Mouse (Mus musculus): ENCODE measurements around the gene Katna1.

The Katna1 gene

GRCm38 (mm10) chr10:7779751-7780237 lies 54.0 kb downstream of the Katna1 start:
- DNase-seq (ENCODE audit: low read depth, low spot score), result no peak

- peak; percentile 93 for DNase-seq (ENCODE audit: low read depth, low spot score)
Measured at GRCm38 (mm10) chr10:7780238-7781176, 54.7 kb downstream of the Katna1 start.

DNA sequence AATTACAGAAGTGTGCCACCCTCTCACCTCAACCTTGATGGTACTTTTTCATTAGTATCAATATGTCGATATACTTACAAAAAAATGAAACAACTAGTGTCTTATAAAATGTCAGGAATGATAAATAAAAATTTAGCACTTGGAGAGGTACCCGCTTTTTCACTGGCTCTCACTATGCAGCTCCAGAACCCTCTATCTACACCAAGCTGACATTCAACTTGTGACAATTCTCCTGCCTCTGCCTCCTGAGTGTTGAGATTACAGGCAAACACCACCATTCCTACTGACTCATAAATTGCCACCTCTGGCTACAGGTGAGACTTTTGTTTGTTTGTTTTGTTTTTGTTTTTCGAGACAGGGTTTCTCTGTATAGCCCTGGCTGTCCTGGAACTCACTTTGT lies 55.4 kb downstream of the Katna1 start:
- DNase-seq (ENCODE audit: low read depth, low spot score), result no peak

DNA sequence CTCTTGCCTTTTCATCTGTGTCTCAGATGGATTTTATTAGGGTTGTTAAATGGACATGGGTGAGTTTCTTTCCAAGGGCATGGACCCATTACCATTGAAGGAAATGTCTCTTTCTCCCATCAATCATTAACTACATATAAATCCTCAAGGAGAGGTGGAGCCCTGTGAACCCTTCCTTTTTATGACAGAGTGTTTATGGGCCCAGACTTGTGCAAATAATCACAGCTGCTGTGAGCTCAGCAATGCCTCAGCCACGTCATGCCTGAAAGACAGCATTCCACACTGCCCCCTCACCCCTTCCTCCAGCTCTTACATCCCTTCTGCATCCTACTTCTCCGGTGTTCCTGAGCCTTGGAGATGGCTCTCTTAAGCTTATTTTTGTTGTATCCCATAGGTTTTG lies 61.5 kb downstream of the Katna1 start:
- DNase-seq (ENCODE audit: low read depth, low spot score), result no peak

DNA sequence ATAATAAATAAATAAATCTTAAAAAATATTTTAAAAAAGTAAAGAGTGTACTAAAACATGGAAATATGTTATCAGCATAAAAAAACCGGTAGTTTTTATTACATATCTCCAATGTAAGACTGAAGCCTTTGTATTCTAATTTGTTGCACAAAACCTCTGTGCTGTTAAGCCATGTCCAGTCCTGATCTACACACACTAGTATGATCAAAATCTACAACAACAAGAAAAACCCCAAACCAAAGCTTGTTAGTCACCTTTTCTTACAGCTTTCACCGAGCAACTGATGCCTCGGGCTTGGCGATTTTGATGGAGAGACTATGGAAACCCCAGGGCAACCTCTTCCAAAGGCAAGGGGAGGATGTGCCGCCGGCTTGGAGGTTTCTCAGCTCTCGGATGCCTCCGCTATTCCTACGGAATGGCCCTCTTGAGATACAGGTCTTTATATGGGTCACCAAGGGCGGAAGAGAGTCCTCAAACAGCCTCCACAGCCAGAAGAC lies 66.5 kb downstream of the Katna1 start:
- no peak for DNase-seq (ENCODE audit: low read depth, low spot score)

DNA sequence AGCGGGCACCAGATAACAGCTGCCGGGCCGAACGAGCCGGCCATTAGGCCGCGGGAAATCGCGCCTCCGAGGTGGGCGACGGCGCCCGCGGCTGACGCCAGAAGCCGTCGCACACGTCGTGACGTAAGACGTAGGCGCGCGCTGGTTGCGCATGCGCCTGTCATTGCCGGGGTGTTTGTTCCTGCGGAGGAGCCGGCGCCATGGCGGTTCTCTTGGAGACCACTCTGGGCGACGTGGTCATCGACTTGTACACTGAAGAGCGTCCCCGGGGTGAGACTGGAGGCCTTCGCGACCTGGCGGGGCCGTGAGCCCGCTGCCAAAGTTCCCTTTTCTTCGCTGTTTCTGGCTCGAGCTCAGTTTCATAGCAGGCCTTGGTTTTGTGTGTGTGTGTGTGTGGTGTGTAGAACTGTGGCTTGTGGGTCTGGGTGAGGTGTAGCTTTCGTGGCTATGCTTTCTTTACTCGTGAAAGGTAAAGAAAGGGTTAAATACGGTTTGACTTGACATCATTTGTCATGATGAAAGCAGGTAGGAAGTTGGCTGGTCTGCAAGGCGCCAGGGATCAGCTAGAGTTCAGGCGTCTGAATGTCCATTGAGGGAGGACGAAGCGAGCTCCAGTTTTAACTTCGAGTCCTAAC lies 67.1 kb downstream of the Katna1 start, which contains the start of the genes Ginm1 and Ppil4:
Gene Ginm1, minus strand, starts transcription at position 74 of the 635 bp plus-strand sequence.
Gene Ppil4, plus strand, starts transcription at position 141 of the 635 bp plus-strand sequence.
- peak; percentile 97 for DNase-seq (ENCODE audit: low read depth, low spot score)

- no peak for DNase-seq (ENCODE audit: low read depth, low spot score)
Measured at GRCm38 (mm10) chr10:7801258-7801657, 75.5 kb downstream of the Katna1 start.

DNA sequence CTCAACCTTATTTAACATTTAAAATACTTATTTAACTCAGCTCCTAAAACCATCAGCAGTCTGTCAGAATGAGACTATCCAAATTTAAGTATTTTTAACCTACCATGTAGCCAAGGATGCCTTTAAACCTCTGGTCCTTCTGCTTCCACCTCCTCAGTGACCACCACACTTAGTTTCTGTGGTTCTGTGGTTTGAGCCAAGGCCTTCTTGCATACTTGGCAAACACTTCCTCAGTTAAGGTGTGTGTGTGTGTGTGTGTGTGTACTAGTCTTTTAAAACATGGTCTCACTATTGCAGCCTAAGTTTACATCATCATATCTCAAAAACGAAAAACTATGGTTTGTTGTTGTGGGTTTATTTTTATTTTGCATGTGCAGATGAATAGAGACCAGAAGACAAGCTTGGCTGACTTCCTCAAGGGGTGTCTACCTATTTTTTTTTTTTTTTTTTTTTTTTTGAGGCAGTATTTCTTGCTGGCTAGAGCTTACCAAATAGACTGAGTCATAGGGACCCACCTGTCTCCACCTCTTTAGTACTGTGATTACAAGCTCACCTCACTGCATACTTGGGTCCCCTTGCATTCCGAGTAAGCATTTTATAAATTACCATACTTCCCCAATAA lies 76.8 kb downstream of the Katna1 start:
- DNase-seq (ENCODE audit: low read depth, low spot score), result no peak

GRCm38 (mm10) chr10:7809937-7810336 lies 84.1 kb downstream of the Katna1 start:
- peak; percentile 80 for DNase-seq (ENCODE audit: low read depth, low spot score)
